ENCODE assay signal across 7 mouse cellular contexts in the genomic region with DNA sequence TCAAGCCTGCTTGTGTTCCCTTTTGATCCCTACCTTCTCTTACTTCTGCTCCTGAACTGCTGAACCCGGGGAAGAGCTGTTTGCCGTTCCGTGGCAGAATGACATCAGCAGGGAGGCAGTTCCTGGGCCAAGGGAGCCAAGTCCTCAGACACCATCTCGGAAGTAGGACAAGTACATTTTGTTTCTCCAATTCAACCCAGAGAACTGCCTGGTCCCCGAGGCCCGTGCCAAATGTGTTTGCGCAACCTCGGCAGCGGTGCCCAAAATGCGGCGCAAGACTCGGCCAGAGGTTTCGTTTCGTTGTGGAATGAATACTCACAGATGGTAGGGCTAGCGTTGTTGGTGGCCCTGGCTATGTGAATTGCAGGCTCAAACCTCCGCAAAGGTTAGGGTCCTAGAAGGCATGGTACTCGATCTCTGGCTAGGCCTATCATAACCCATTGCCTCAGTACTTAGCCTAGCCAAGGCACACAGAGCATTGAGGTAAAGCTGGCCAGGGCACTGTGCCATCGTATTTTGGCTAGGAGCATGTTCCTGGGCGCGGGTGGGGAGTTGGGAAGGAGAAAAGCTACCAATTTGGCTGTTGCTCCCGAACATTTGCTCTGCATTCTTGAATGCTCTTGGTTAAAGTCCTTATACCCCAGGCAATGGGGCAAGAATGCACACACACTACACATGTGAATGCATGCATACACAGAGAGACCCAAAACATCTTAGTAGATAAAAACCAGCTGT.
DNase-seq lines count a peak whose midpoint lies in the region; ATAC-seq and TF ChIP-seq lines count a peak whose summit lies in the region.

No protein-coding gene starts in this region.

- H3K27ac ChIP-seq in layer of hippocampus, adult 2 months = peak overlapping the region; percentile 87
- no peak overlapping the region for H3K27ac ChIP-seq in midbrain, embryonic 13.5 days

- no peaks in the 10 kb centered on the region for H3K36me3 ChIP-seq in midbrain, embryonic 13.5 days

- DNase-seq in R1 (ENCODE audit: low read depth, low spot score) = peak; percentile 18
- peak; percentile 82 for DNase-seq in adrenal gland, postnatal 14 days
- peak; percentile 14 to 49 for DNase-seq in frontal cortex, adult 2 months (ENCODE audit: extremely low spot score in 1 of 2, low spot score in 1 of 2)
- peak; percentile 59 to 72 for DNase-seq in layer of hippocampus, adult 2 months (ENCODE audit: low spot score in 2 of 2)
- DNase-seq in lung, postnatal 4 days = peak; percentile 77 to 88

- ATAC-seq in CD4-positive, CD25-positive, alpha-beta regulatory T cell, adult 4 months = no peak
- no peak for ATAC-seq in midbrain, embryonic 13.5 days

- no peak overlapping the region for H3K9ac ChIP-seq in midbrain, embryonic 13.5 days (replicated peaks)

- 93% methylated on average over 21 of the region's 21 CpGs for WGBS in midbrain, embryonic 13.5 days

- peak overlapping the region; percentile 19; the same call in 1 of the 2 replicates for H3K4me3 ChIP-seq in layer of hippocampus, adult 2 months
- no peak overlapping the region for H3K4me3 ChIP-seq in midbrain, embryonic 13.5 days (replicated peaks)

- 0 out of 2 replicates have a peak, but pooled peaks cover 3% of the 10 kb centered on the region for H3K27me3 ChIP-seq in midbrain, embryonic 13.5 days

- no peak for TF ChIP-seq CTCF in layer of hippocampus, adult 2 months (conservative IDR thresholded peaks at IDR 0.05)

- H3K4me2 ChIP-seq in midbrain, embryonic 13.5 days (replicated peaks) = no peak overlapping the region

- H3K9me3 ChIP-seq in midbrain, embryonic 13.5 days = no peaks in the 10 kb centered on the region

- H3K4me1 ChIP-seq in midbrain, embryonic 13.5 days (replicated peaks) = peaks cover 11% of the 10 kb centered on the region

Comparison
In these comparisons a context has a peak if more than half of its experiments do, and no peak if none do; other contexts are left out.
1. DNase-seq: peak in every context shown above with its lines; median percentile 82 in lung, postnatal 4 days; 82 in adrenal gland, postnatal 14 days; 66 in layer of hippocampus, adult 2 months; 32 in frontal cortex, adult 2 months; 18 in R1.